Mouse (Mus musculus): ENCODE results near the gene Sln.
A peak's percentile ranks its signal among the peaks of the same experiment; 100 is the strongest.

DNA sequence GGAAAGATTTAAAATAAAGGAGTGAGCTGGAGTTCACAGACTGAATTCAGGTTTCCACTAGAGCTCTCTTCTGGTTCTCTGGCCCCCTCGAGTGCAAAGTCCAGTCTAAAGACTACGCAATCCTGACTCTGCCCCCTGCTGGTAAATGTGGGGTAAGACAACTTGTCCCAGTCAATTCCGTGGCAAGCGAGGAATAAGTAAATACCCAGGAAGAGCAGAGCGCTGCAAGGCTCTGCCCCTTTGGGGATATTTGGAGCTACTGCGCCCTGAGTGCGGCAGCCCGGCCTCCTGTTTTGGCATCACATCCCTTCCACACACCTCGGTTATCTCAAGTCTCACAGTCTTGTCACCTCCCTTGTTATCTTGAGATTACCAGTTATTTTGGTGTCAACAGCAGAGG is 24.6 kb upstream of the Sln start:
- TF ChIP-seq MYC (IDR thresholded peaks at IDR 0.05; ENCODE audit: low read depth, low read length) (no peak), CTCF (conservative IDR thresholded peaks at IDR 0.05 in 1 of 2, IDR thresholded peaks at IDR 0.05 in 1 of 2; ENCODE audit: low read depth in 2 of 2, low read length in 2 of 2) (peak; percentile 57 to 70), POLR2A (IDR thresholded peaks at IDR 0.05; ENCODE audit: low read depth, low read length) (no peak), USF1 (IDR thresholded peaks at IDR 0.05; ENCODE audit: low read depth, low read length) (no peak), NELFE (IDR thresholded peaks at IDR 0.05; ENCODE audit: low read depth, low read length) (no peak), NRF1 (IDR thresholded peaks at IDR 0.05; ENCODE audit: low read depth, low read length) (no peak), CHD1 (IDR thresholded peaks at IDR 0.05; ENCODE audit: low read depth, low read length) (no peak), E2F4 (IDR thresholded peaks at IDR 0.05; ENCODE audit: insufficient replicate concordance, low read depth, low read length) (no peak)

Measured in CH12.LX (cell line).